Mouse (Mus musculus): ENCODE measurements around the gene Glul. TPM values are rescaled to one million over a fixed set of nuclear protein-coding genes. Genes with fewer than 3 reads are reported as not detected.

The Glul gene
- total and polyA plus RNA-seq, 2 experiments from 2014 or later = 81.8 to 256 TPM

DNA sequence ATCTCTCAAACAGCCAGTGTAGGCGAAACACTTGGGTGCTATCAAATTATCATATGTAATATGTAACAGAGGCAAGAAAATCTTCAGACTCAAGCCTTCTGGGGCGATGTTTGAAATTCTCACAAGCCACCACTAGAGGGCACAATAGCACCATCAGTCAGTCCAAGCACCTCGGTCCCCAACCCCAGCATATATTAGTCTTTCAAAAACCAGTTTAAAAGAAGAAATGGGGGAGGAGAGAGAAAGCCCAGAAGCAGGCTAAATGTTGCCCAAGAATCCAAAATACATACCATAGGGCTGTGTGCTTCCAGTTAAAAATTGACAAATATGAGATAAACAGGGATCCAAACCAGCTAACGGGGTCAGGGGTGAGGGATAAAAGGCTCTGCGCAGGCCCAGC, 4.8 kb upstream of the Glul start:
- H3K4me3 ChIP-seq (ENCODE audit: low read depth, low read length) = no peak overlapping the region
- peak; percentile 85 for TF ChIP-seq CTCF (IDR thresholded peaks at IDR 0.05; ENCODE audit: low read depth)
- 0 out of 2 replicates have a peak, but pooled peaks have one; percentile 19 for TF ChIP-seq EP300 (IDR thresholded peaks at IDR 0.05; ENCODE audit: low read depth)
- DNase-seq (ENCODE audit: low spot score) (peak; percentile 65), ATAC-seq (ENCODE audit: insufficient read depth, low read depth) (no peak)
- no peak overlapping the region for H3K4me2 ChIP-seq (ENCODE audit: low read depth, low read length)
- H3K27me3 ChIP-seq (ENCODE audit: control insufficient read depth, insufficient read depth, low read length) = 0 out of 2 replicates have a peak, but pooled peaks cover 4% of the 10 kb centered on the region
- H3K9ac ChIP-seq (replicated peaks; ENCODE audit: low read depth, low read length) = no peak overlapping the region
- H3K9me3 ChIP-seq (replicated peaks; ENCODE audit: control insufficient read depth, low read length) = no peaks in the 10 kb centered on the region
- no peak overlapping the region for H3K27ac ChIP-seq (ENCODE audit: low read depth)
- no peaks in the 10 kb centered on the region for H3K4me1 ChIP-seq (ENCODE audit: control insufficient read depth, insufficient read depth)
- 39% methylated on average over 5 of the region's 5 CpGs for WGBS
- no peaks in the 10 kb centered on the region for H3K36me3 ChIP-seq (replicated peaks; ENCODE audit: control insufficient read depth, insufficient read depth, low read length)

DNA sequence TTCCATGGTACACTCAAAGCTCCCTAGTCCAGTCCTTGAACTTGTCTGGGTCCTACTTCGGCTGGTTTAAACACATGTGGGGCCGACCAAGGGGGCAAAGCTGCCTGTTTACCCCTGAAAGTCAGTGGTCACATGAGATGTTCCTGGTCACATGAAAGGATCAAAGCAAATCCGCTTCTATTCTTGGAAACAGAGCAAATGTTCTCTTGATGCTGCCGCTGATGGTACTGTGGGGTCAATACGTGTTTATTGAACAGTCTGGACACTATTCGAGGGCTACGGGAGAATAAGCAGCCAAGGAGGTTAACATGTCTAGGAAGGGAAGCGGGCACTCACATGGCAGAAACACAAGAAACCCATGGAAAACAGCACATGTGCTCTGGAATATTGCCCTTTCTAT, 2.5 kb upstream of the Glul start:
- Histone ChIP-seq H3K9ac (replicated peaks; ENCODE audit: low read depth, low read length) (no peak overlapping the region), H3K36me3 (replicated peaks; ENCODE audit: control insufficient read depth, insufficient read depth, low read length) (no peaks in the 10 kb centered on the region), H3K4me1 (ENCODE audit: control insufficient read depth, insufficient read depth) (peaks cover 6% of the 10 kb centered on the region), H3K4me2 (ENCODE audit: low read depth, low read length) (no peak overlapping the region), H3K4me3 (ENCODE audit: low read depth, low read length) (no peak overlapping the region), H3K27me3 (ENCODE audit: control insufficient read depth, insufficient read depth, low read length) (no peaks in the 10 kb centered on the region), H3K27ac (ENCODE audit: low read depth) (no peak overlapping the region), H3K9me3 (replicated peaks; ENCODE audit: control insufficient read depth, low read length) (no peaks in the 10 kb centered on the region)
- TF ChIP-seq CTCF (IDR thresholded peaks at IDR 0.05; ENCODE audit: low read depth) (no peak), EP300 (IDR thresholded peaks at IDR 0.05; ENCODE audit: low read depth) (no peak)
- DNase-seq (ENCODE audit: low spot score) (no peak), ATAC-seq (ENCODE audit: insufficient read depth, low read depth) (no peak)
- 75% methylated on average over 8 of the region's 8 CpGs for WGBS

DNA sequence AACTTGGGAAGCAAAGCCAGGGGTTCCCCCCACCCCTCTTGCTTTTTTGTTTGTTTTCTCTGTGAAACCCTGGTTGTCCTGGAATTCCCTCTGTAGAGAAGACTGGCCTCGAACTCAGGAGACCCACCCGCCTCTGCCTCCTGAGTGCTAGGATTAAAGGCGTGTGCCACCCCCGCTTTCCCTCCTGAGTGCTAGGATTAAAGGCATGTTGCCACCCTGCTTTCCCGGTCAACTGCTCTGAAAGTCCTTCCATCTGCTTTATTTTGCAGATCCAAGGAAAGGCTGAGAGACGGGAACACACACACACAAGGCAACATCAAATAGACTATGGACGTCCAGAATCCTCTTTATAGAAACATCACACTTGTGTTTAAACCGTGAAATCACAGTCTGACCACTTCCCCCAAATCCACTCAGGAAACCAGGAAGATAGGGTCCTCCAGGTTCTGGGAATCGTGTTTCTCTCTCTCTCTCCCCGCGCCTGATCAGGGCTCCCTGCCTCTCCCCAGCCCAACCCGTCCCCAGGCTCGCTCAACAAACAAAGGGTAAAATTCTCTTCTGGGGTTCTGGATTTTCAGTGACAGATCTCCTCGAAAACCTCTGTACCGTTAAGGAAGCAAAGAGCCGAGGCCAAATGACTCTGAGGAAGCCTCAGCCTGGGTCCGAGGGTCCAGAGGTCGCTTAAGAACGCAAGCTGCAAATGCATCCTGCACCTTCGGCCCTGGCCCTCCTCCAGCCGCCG, 584 bp upstream of the Glul start:
- H3K9me3 ChIP-seq (replicated peaks; ENCODE audit: control insufficient read depth, low read length) = no peaks in the 10 kb centered on the region
- TF ChIP-seq CTCF (IDR thresholded peaks at IDR 0.05; ENCODE audit: low read depth) (no peak), EP300 (IDR thresholded peaks at IDR 0.05; ENCODE audit: low read depth) (no peak)
- no peaks in the 10 kb centered on the region for H3K27me3 ChIP-seq (ENCODE audit: control insufficient read depth, insufficient read depth, low read length)
- H3K9ac ChIP-seq (replicated peaks; ENCODE audit: low read depth, low read length) = peak overlapping the region; percentile 94
- DNase-seq (ENCODE audit: low spot score) (no peak), ATAC-seq (ENCODE audit: insufficient read depth, low read depth) (no peak)
- H3K4me2 ChIP-seq (ENCODE audit: low read depth, low read length) = peak overlapping the region; percentile 81
- H3K4me1 ChIP-seq (ENCODE audit: control insufficient read depth, insufficient read depth) = peaks cover 6% of the 10 kb centered on the region
- H3K4me3 ChIP-seq (ENCODE audit: low read depth, low read length) = peak overlapping the region; percentile 81
- peak overlapping the region; percentile 68 for H3K27ac ChIP-seq (ENCODE audit: low read depth)
- peaks cover 17% of the 10 kb centered on the region for H3K36me3 ChIP-seq (replicated peaks; ENCODE audit: control insufficient read depth, insufficient read depth, low read length)
- WGBS = 20% methylated on average over 22 of the region's 22 CpGs

GRCm38 (mm10) chr1:153900381-153900780, 637 bp downstream of the Glul start:
- Histone ChIP-seq H3K4me1 (ENCODE audit: control insufficient read depth, insufficient read depth) (peaks cover 6% of the 10 kb centered on the region), H3K4me3 (ENCODE audit: low read depth, low read length) (peak overlapping the region; percentile 81), H3K36me3 (replicated peaks; ENCODE audit: control insufficient read depth, insufficient read depth, low read length) (peaks cover 29% of the 10 kb centered on the region), H3K27me3 (ENCODE audit: control insufficient read depth, insufficient read depth, low read length) (no peaks in the 10 kb centered on the region), H3K27ac (ENCODE audit: low read depth) (peak overlapping the region; percentile 94), H3K9ac (replicated peaks; ENCODE audit: low read depth, low read length) (peak overlapping the region; percentile 94), H3K9me3 (replicated peaks; ENCODE audit: control insufficient read depth, low read length) (no peaks in the 10 kb centered on the region), H3K4me2 (ENCODE audit: low read depth, low read length) (peak overlapping the region; percentile 81)
- DNase-seq (ENCODE audit: low spot score) (peak; percentile 36), ATAC-seq (ENCODE audit: insufficient read depth, low read depth) (peak; percentile 40)
- no peak; the same call in 1 of the 2 replicates for TF ChIP-seq EP300 (IDR thresholded peaks at IDR 0.05; ENCODE audit: low read depth)
- TF ChIP-seq CTCF (IDR thresholded peaks at IDR 0.05; ENCODE audit: low read depth) = no peak
- WGBS = 0% methylated on average over 35 of the region's 36 CpGs

- Histone ChIP-seq H3K27me3 (ENCODE audit: control insufficient read depth, insufficient read depth, low read length) (no peaks in the 10 kb centered on the region), H3K36me3 (replicated peaks; ENCODE audit: control insufficient read depth, insufficient read depth, low read length) (peaks cover 36% of the 10 kb centered on the region), H3K4me1 (ENCODE audit: control insufficient read depth, insufficient read depth) (peaks cover 6% of the 10 kb centered on the region), H3K27ac (ENCODE audit: low read depth) (peak overlapping the region; percentile 94), H3K4me3 (ENCODE audit: low read depth, low read length) (peak overlapping the region; percentile 81), H3K9me3 (replicated peaks; ENCODE audit: control insufficient read depth, low read length) (no peaks in the 10 kb centered on the region), H3K9ac (replicated peaks; ENCODE audit: low read depth, low read length) (peak overlapping the region; percentile 94), H3K4me2 (ENCODE audit: low read depth, low read length) (peak overlapping the region; percentile 81)
- WGBS = 4% methylated on average over 25 of the region's 25 CpGs
- DNase-seq (ENCODE audit: low spot score) (peak; percentile 54), ATAC-seq (ENCODE audit: insufficient read depth, low read depth) (no peak)
- TF ChIP-seq EP300 (IDR thresholded peaks at IDR 0.05; ENCODE audit: low read depth) = no peak
- no peak for TF ChIP-seq CTCF (IDR thresholded peaks at IDR 0.05; ENCODE audit: low read depth)
Observed at GRCm38 (mm10) chr1:153900860-153901730, 1.4 kb downstream of the Glul start.
